In the genomic region with DNA sequence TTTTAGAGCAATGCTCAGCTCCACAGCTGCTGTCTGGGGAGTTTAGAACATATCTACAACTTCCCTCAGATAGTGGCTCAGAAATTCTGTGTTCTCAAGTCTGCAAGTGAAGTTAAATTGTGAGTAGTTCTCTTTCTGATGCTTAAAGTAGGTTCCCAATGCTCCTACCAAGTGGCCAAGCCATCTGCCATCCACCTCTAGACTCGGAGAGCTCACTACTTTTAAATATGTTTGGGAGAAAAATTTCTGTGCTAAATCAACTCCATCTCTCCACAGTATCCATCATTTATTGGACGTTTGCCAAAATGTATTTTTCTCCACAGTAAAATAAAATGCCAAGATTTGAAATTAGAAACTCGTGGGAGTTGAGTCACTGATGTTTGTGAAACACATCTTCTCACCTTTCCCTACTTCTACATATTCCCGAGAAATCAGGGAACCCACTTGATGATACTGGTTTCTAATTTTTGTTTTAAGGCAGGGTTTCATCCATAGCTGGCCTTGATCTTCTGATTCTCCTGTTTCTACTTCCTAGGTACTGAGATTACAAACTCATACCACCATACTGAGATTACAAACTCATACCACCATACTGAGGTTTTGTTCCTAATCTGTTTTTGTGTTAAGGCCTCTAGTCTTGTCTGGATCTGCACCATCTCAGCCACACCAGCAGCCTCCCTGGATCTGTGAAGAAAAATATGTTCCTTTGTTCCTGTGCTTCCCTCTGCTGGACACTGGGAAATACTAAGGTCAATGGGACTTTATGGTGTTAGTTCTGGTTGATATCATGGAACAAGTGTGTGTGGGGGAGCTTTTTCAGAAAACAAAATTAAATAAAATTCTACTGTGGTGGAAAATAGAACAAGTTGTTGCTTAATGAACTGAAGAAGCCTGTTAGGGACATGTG, we compare ENCODE assay signal across 15 mouse cellular contexts. TPM values are rescaled to one million over a fixed set of nuclear protein-coding genes. Genes with fewer than 3 reads are reported as not detected.
DNase-seq lines count a peak whose midpoint lies in the region; ATAC-seq and TF ChIP-seq lines count a peak whose summit lies in the region.
"Had no signal": no experiment of that assay in that cellular context is flagged by ENCODE, and none has a peak within 500 bp of the region (broad histone marks: within the 10 kb centered on the region; RNA-seq: fewer than 3 reads in every experiment).

No protein-coding gene starts in this region.

- no peak overlapping the region for H3K4me2 ChIP-seq in heart, postnatal 0 days (ENCODE audit: low read depth, low read length)
- no peak overlapping the region for H3K4me2 ChIP-seq in heart, embryonic 12.5 days
- no peak overlapping the region for H3K4me2 ChIP-seq in liver, postnatal 0 days (ENCODE audit: low read depth, low read length)
- H3K4me2 ChIP-seq in liver, embryonic 12.5 days: no peak overlapping the region
- H3K4me2 ChIP-seq: hindbrain, embryonic 15.5 days; limb, embryonic 15.5 days; neural tube, embryonic 12.5 days; stomach, embryonic 15.5 days had no signal

- no peaks in the 10 kb centered on the region for H3K27me3 ChIP-seq in heart, postnatal 0 days (ENCODE audit: control insufficient read depth, insufficient read depth, low read length)
- H3K27me3 ChIP-seq in heart, embryonic 12.5 days (replicated peaks): no peaks in the 10 kb centered on the region
- H3K27me3 ChIP-seq in liver, postnatal 0 days (ENCODE audit: insufficient read depth, low read length): no peaks in the 10 kb centered on the region
- no peaks in the 10 kb centered on the region for H3K27me3 ChIP-seq in liver, embryonic 12.5 days (replicated peaks)
- H3K27me3 ChIP-seq: hindbrain, embryonic 15.5 days; limb, embryonic 15.5 days; neural tube, embryonic 12.5 days; stomach, embryonic 15.5 days had no signal

- peak; percentile 7 for DNase-seq in heart, postnatal 0 days (ENCODE audit: low spot score)
- DNase-seq in liver, postnatal 0 days: no peak
- DNase-seq in brain, adult 2 months (ENCODE audit: low read depth, low spot score): peak; percentile 77
- DNase-seq in left cerebral cortex, postnatal 25 days (ENCODE audit: low spot score in 2 of 2): peak; percentile 35 to 73
- DNase-seq: right cerebral cortex, postnatal 25 days had no signal

- TF ChIP-seq CTCF in heart, postnatal 0 days (IDR thresholded peaks at IDR 0.05; ENCODE audit: low read depth): peak; percentile 38
- TF ChIP-seq CTCF in liver, postnatal 0 days (IDR thresholded peaks at IDR 0.05; ENCODE audit: low read depth): 0 out of 2 replicates have a peak, but pooled peaks have one; percentile 15

- H3K36me3 ChIP-seq in heart, postnatal 0 days (replicated peaks; ENCODE audit: control insufficient read depth, insufficient read depth, low read length): no peaks in the 10 kb centered on the region
- H3K36me3 ChIP-seq in heart, embryonic 12.5 days: no peaks in the 10 kb centered on the region
- H3K36me3 ChIP-seq in liver, postnatal 0 days (replicated peaks; ENCODE audit: insufficient read depth, low read length): no peaks in the 10 kb centered on the region
- H3K36me3 ChIP-seq in liver, embryonic 12.5 days: no peaks in the 10 kb centered on the region
- H3K36me3 ChIP-seq: hindbrain, embryonic 15.5 days; limb, embryonic 15.5 days; midbrain, embryonic 10.5 days; neural tube, embryonic 12.5 days; stomach, embryonic 15.5 days had no signal

- ATAC-seq in heart, postnatal 0 days (ENCODE audit: insufficient read depth, low read depth): no peak
- ATAC-seq in heart, embryonic 12.5 days (ENCODE audit: insufficient number of reproducible peaks, low FRiP score): no peak
- no peak for ATAC-seq in liver, postnatal 0 days
- ATAC-seq in liver, embryonic 12.5 days: no peak
- no peak for ATAC-seq in megakaryocyte, adult 5-6 weeks (ENCODE audit: poor library complexity, severe bottlenecking)

- no peak for TF ChIP-seq EP300 in heart, postnatal 0 days (IDR thresholded peaks at IDR 0.05; ENCODE audit: low read depth)
- no peak for TF ChIP-seq EP300 in liver, postnatal 0 days (IDR thresholded peaks at IDR 0.05; ENCODE audit: low read depth)

- no peak overlapping the region for H3K4me3 ChIP-seq in heart, postnatal 0 days (ENCODE audit: low read depth, low read length)
- H3K4me3 ChIP-seq in heart, embryonic 12.5 days: no peak overlapping the region
- no peak overlapping the region for H3K4me3 ChIP-seq in liver, postnatal 0 days (ENCODE audit: low read depth, low read length)
- no peak overlapping the region for H3K4me3 ChIP-seq in liver, embryonic 12.5 days
- H3K4me3 ChIP-seq: erythroblast, embryonic 14.5 days; hindbrain, embryonic 15.5 days; limb, embryonic 15.5 days; midbrain, embryonic 10.5 days; neural tube, embryonic 12.5 days; stomach, embryonic 15.5 days had no signal

- WGBS in heart, postnatal 0 days: 49% methylated on average over 4 of the region's 4 CpGs
- 60% methylated on average over 4 of the region's 4 CpGs for WGBS in heart, embryonic 12.5 days
- WGBS in liver, postnatal 0 days (ENCODE audit: insufficient replicate concordance): 49% methylated on average over 4 of the region's 4 CpGs
- 44% methylated on average over 4 of the region's 4 CpGs for WGBS in liver, embryonic 12.5 days (ENCODE audit: insufficient replicate concordance)

- intact Hi-C loops in left cerebral cortex, postnatal 25 days (cut with DNase I): loop anchor here (5.0 kb wide), 1 partner anchor 36 kb away; no protein-coding TSS in a partner anchor

- no peak overlapping the region for H3K9ac ChIP-seq in heart, postnatal 0 days (replicated peaks; ENCODE audit: low read depth, low read length)
- no peak overlapping the region for H3K9ac ChIP-seq in heart, embryonic 12.5 days
- no peak overlapping the region for H3K9ac ChIP-seq in liver, postnatal 0 days (replicated peaks)
- no peak overlapping the region for H3K9ac ChIP-seq in liver, embryonic 12.5 days
- H3K9ac ChIP-seq: hindbrain, embryonic 15.5 days; limb, embryonic 15.5 days; neural tube, embryonic 12.5 days; stomach, embryonic 15.5 days had no signal

- no peak overlapping the region for H3K27ac ChIP-seq in heart, postnatal 0 days (ENCODE audit: low read depth)
- H3K27ac ChIP-seq in heart, embryonic 12.5 days (ENCODE audit: poor library complexity, severe bottlenecking): no peak overlapping the region
- no peak overlapping the region for H3K27ac ChIP-seq in liver, postnatal 0 days (ENCODE audit: low read depth)
- no peak overlapping the region for H3K27ac ChIP-seq in liver, embryonic 12.5 days
- H3K27ac ChIP-seq: hindbrain, embryonic 15.5 days; limb, embryonic 15.5 days; midbrain, embryonic 10.5 days; neural tube, embryonic 12.5 days; stomach, embryonic 15.5 days had no signal

- no peaks in the 10 kb centered on the region for H3K9me3 ChIP-seq in heart, postnatal 0 days (replicated peaks; ENCODE audit: control insufficient read depth, low read length)
- H3K9me3 ChIP-seq in heart, embryonic 12.5 days (replicated peaks): no peaks in the 10 kb centered on the region
- no peaks in the 10 kb centered on the region for H3K9me3 ChIP-seq in liver, postnatal 0 days (ENCODE audit: low read length)
- no peaks in the 10 kb centered on the region for H3K9me3 ChIP-seq in liver, embryonic 12.5 days (replicated peaks)
- H3K9me3 ChIP-seq: hindbrain, embryonic 15.5 days; limb, embryonic 15.5 days; midbrain, embryonic 10.5 days; neural tube, embryonic 12.5 days; stomach, embryonic 15.5 days had no signal

- no peaks in the 10 kb centered on the region for H3K4me1 ChIP-seq in heart, postnatal 0 days (ENCODE audit: control insufficient read depth, insufficient read depth)
- H3K4me1 ChIP-seq in heart, embryonic 12.5 days (replicated peaks): no peaks in the 10 kb centered on the region
- H3K4me1 ChIP-seq in liver, postnatal 0 days (ENCODE audit: insufficient read depth): no peaks in the 10 kb centered on the region
- no peaks in the 10 kb centered on the region for H3K4me1 ChIP-seq in liver, embryonic 12.5 days
- H3K4me1 ChIP-seq: hindbrain, embryonic 15.5 days; limb, embryonic 15.5 days; midbrain, embryonic 10.5 days; neural tube, embryonic 12.5 days; stomach, embryonic 15.5 days had no signal

RNA-seq across cellular contexts. Expression of a gene that starts 0.8 kb away (rescaled TPM):
- not detected in 2 replicates for total RNA-seq in heart, postnatal 0 days (2014; rRNA removed; ENCODE audit: low replicate concordance)
- not detected in 2 replicates for polyA plus RNA-seq in heart, postnatal 0 days (2015; fragmentation: Nextera tagmentation; extraction: Ambion mirVana)
- polyA plus RNA-seq in heart, embryonic 12.5 days (2016; fragmentation: Nextera tagmentation; extraction: Ambion mirVana): not detected in 2 replicates
- not detected in 2 replicates for polyA plus RNA-seq in liver, postnatal 0 days (2015; fragmentation: Nextera tagmentation; extraction: Ambion mirVana)
- polyA plus RNA-seq in liver, embryonic 12.5 days (2016; fragmentation: Nextera tagmentation; extraction: Ambion mirVana): not detected in 2 replicates
- under 1 TPM; 0.43 to 0.53 TPM for total RNA-seq in left cerebral cortex, postnatal 25 days (2021)
- total RNA-seq in megakaryocyte, adult 5-6 weeks (2015): not detected in 2 replicates
- not detected in 2 replicates for total RNA-seq in megakaryocyte, adult 5-6 weeks (2017)
- total RNA-seq: gastrocnemius, postnatal 4 days had no signal
- polyA plus RNA-seq: erythroblast, embryonic 14.5 days; hindbrain, embryonic 15.5 days; limb, embryonic 15.5 days; midbrain, embryonic 10.5 days; neural tube, embryonic 12.5 days; stomach, embryonic 15.5 days had no signal

RNA-seq across cellular contexts. Expression of a gene that starts 31.1 kb away (rescaled TPM):
- total RNA-seq in heart, postnatal 0 days (2014; rRNA removed; ENCODE audit: low replicate concordance): not detected in 2 replicates
- not detected in 2 replicates for polyA plus RNA-seq in heart, postnatal 0 days (2015; fragmentation: Nextera tagmentation; extraction: Ambion mirVana)
- polyA plus RNA-seq in heart, embryonic 12.5 days (2016; fragmentation: Nextera tagmentation; extraction: Ambion mirVana): not detected in 2 replicates
- polyA plus RNA-seq in liver, postnatal 0 days (2015; fragmentation: Nextera tagmentation; extraction: Ambion mirVana): 1.0 and 1.2 TPM in 2 replicates
- polyA plus RNA-seq in liver, embryonic 12.5 days (2016; fragmentation: Nextera tagmentation; extraction: Ambion mirVana): not detected in 2 replicates
- not detected for total RNA-seq in left cerebral cortex, postnatal 25 days (2021)
- not detected in 2 replicates for total RNA-seq in megakaryocyte, adult 5-6 weeks (2015)
- not detected in 2 replicates for total RNA-seq in megakaryocyte, adult 5-6 weeks (2017)
- total RNA-seq: gastrocnemius, postnatal 4 days had no signal
- polyA plus RNA-seq: erythroblast, embryonic 14.5 days; hindbrain, embryonic 15.5 days; limb, embryonic 15.5 days; midbrain, embryonic 10.5 days; neural tube, embryonic 12.5 days had no signal
